Mouse (Mus musculus) liver, postnatal 0 days (tissue): ENCODE measurements around the gene Slc24a3.

ENCODE experiments used
- CTCF ChIP-seq: sonication (generic); IDR thresholded peaks from 2 replicates; pipeline ENCODE4 v1.5.1; 2016; ENCODE audit warnings: antibody characterized with exemption, low read depth
- EP300 ChIP-seq: IDR thresholded peaks from 2 replicates; pipeline ENCODE4 v1.6.1; 2016; ENCODE audit warnings: antibody characterized with exemption, low read depth, mild to moderate bottlenecking

- TF ChIP-seq CTCF, result no peak
- no peak for TF ChIP-seq EP300
Measured at GRCm38 (mm10) chr2:145597866-145598265, 430.3 kb downstream of the Slc24a3 start.
